Mouse (Mus musculus) embryonic facial prominence, embryonic 11.5 days (tissue): ENCODE results near the gene Ip6k1. TPM values are rescaled to one million over a fixed set of nuclear protein-coding genes. Genes with fewer than 3 reads are reported as not detected.
A peak's percentile ranks its signal among the peaks of the same experiment; 100 is the strongest.
"Not testable (repeated sequence)": the region's sequence is repeated elsewhere in the genome, so short reads cannot be mapped to it uniquely, and the experiment has no call there.

Experiments used
- ATAC-seq: fragments of 200-750 bp; cut with Nextera tagmentation; replicated peaks from 2 replicates; pipeline ENCODE4 v1.8.0; 2017; ENCODE audit warnings: low read depth; ENCODE audit not compliant: insufficient number of reproducible peaks, low FRiP score, low TSS enrichment
- DNase-seq: peaks from one replicate; pipeline ENCODE4 v3.0.0-alpha.2; 2015; ENCODE audit warnings: low spot score
- H3K27ac ChIP-seq: fragments of 300-500 bp; sonication (generic); replicated peaks from 2 replicates; pipeline ENCODE4 v1.5.1; 2014; ENCODE audit warnings: mild to moderate bottlenecking, low read depth, low read length, control low read depth
- H3K27me3 ChIP-seq: fragments of 300-500 bp; sonication (generic); 2 replicates; pipeline ENCODE4 v1.6.1; 2014; ENCODE audit warnings: mild to moderate bottlenecking, low read length, moderate library complexity, mixed read lengths; ENCODE audit not compliant: control insufficient read depth, insufficient read depth
- H3K36me3 ChIP-seq: fragments of 300-500 bp; sonication (generic); replicated peaks from 2 replicates; pipeline ENCODE4 v1.6.1; 2014; ENCODE audit warnings: low read depth, mild to moderate bottlenecking, low read length, moderate library complexity, mixed read lengths; ENCODE audit not compliant: control insufficient read depth, insufficient read depth
- H3K4me1 ChIP-seq: fragments of 300-500 bp; sonication (generic); 2 replicates; pipeline ENCODE4 v1.6.1; 2014; ENCODE audit warnings: low read length, mixed read lengths; ENCODE audit not compliant: control insufficient read depth, insufficient read depth
- H3K4me2 ChIP-seq: fragments of 300-500 bp; sonication (generic); 2 replicates; pipeline ENCODE4 v1.6.1; 2014; ENCODE audit warnings: low read depth, mild to moderate bottlenecking, control low read depth, low read length, moderate library complexity
- H3K4me3 ChIP-seq: fragments of 300-500 bp; sonication (generic); 2 replicates; pipeline ENCODE4 v1.5.1; 2014; ENCODE audit warnings: low read depth, low read length, control low read depth
- H3K9ac ChIP-seq: fragments of 300-500 bp; sonication (generic); replicated peaks from 2 replicates; pipeline ENCODE4 v1.6.1; 2014; ENCODE audit warnings: mild to moderate bottlenecking, control low read depth, low read length
- H3K9me3 ChIP-seq: fragments of 300-500 bp; sonication (generic); replicated peaks from 2 replicates; pipeline ENCODE4 v1.6.1; 2016; ENCODE audit warnings: mild to moderate bottlenecking, low read length, inconsistent platforms, mixed read lengths; ENCODE audit not compliant: control insufficient read depth
- WGBS: fragments of 180-500 bp; shearing (Covaris S2); extraction: QIAGEN DNeasy Blood & Tissue Kit; methylation state at CpG from one replicate; pipeline ENCODE4 v1.1.7; 2014; 5-methylcytosine and 5-hydroxymethylcytosine counted together
- polyA plus RNA-seq: library from polyadenylated mRNA; unstranded; fragments of >200 nt; fragmentation: Nextera tagmentation; extraction: Ambion mirVana; gene quantifications from 2 replicates; pipeline ENCODE4 v1.2.1, GENCODE M21; 2014

The Ip6k1 gene
- polyA plus RNA-seq, 1 experiment from 2014 or later, result 28.0 TPM

DNA sequence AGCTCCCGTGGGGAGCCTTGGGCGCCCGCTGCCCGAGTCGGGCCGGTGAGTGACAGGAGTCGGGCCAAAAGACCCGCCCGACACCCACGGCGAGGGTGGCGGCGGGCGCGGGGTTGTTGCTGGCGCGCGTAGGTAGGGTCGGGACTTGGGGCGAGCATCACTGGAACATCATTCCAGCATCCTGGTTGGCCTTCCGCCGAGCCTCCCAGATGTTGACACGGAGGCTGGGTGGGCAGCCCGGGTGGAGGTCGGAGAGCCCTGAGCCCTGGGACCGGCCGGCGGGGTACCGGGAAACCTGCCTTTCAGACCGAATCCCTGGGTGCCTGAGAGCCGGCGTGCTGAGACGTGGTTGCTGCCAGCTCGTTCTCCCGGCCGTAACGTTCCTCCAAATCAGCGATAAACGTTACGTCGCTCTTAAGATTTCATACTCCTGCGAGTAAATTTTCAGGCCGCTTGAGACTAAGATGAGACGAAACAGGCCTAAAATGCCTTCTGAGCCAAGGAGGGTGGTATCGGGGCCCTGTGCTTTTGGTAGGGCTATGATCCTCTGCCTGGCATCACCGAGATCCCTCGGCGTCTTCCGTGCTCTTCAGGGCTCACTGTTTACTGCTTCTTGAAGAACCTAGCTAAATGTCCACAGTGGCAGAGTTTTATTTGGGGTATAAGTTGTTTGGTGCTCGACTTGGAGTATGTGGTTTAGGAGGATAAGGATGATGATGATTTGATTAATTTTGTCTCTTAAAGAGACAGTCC, 653 bp downstream of the Ip6k1 start:
- no peaks in the 10 kb centered on the region for H3K9me3 ChIP-seq
- ATAC-seq, result no peak; the same call in 1 of the 2 replicates
- WGBS, result under 1% methylated on average over 50 of the region's 50 CpGs
- no peaks in the 10 kb centered on the region for H3K4me1 ChIP-seq
- DNase-seq, result no peak
- peak overlapping the region; percentile 94 for H3K9ac ChIP-seq
- H3K4me3 ChIP-seq, result peak overlapping the region; percentile 88
- H3K36me3 ChIP-seq, result no peaks in the 10 kb centered on the region
- H3K27me3 ChIP-seq, result no peaks in the 10 kb centered on the region
- H3K4me2 ChIP-seq, result peak overlapping the region; percentile 54
- H3K27ac ChIP-seq, result peak overlapping the region; percentile 65

DNA sequence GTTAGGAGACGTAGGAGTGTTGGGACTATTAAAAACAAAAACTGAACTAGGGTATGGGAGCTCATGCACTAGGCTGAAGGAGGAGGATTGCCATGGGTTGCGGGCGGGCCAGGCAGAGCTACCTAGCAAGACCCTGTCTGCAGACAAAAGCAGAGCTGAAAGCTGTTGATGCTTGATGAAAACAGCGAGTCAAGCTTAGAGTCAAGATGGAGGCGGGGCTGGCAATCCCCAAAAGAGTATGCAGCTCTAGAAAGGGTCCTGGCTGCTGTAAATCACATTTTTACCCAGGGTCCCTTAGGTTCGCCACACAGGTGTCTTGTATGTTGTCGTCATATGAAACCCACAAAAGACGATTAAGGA, 1.2 kb downstream of the Ip6k1 start:
- no peak overlapping the region for H3K27ac ChIP-seq
- 18% methylated on average over 8 of the region's 8 CpGs for WGBS
- DNase-seq, result peak; percentile 19
- peak overlapping the region; percentile 88 for H3K4me3 ChIP-seq
- ATAC-seq, result no peak
- H3K27me3 ChIP-seq, result no peaks in the 10 kb centered on the region
- peak overlapping the region; percentile 54 for H3K4me2 ChIP-seq
- H3K9me3 ChIP-seq, result no peaks in the 10 kb centered on the region
- H3K4me1 ChIP-seq, result no peaks in the 10 kb centered on the region
- H3K36me3 ChIP-seq, result no peaks in the 10 kb centered on the region
- peak overlapping the region; percentile 94 for H3K9ac ChIP-seq

DNA sequence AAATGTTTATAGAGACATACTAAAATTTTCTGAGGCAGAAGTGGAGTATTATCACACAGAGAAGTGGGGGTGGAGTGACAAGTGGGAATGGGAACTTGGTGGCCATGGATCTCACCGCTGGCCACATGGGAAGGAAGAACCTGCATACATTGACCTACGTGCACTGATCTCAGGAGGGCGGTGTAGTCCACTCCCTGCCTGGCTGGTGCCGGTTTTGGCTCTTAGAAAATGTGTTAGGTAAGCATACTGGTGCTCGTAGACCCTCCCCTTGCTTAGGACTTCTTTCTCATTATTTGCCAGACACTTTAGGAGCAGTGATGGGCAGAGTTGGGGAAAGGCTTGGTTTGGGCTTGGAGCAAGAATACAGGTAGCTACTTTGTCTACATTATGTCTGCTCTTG, 5.7 kb downstream of the Ip6k1 start:
- DNase-seq (no peak), ATAC-seq (no peak)
- Histone ChIP-seq H3K27ac (no peak overlapping the region), H3K4me1 (no peaks in the 10 kb centered on the region), H3K4me3 (no peak overlapping the region), H3K9ac (no peak overlapping the region), H3K36me3 (no peaks in the 10 kb centered on the region), H3K27me3 (no peaks in the 10 kb centered on the region), H3K9me3 (no peaks in the 10 kb centered on the region), H3K4me2 (no peak overlapping the region)
- WGBS, result 92% methylated on average over 5 of the region's 5 CpGs

DNA sequence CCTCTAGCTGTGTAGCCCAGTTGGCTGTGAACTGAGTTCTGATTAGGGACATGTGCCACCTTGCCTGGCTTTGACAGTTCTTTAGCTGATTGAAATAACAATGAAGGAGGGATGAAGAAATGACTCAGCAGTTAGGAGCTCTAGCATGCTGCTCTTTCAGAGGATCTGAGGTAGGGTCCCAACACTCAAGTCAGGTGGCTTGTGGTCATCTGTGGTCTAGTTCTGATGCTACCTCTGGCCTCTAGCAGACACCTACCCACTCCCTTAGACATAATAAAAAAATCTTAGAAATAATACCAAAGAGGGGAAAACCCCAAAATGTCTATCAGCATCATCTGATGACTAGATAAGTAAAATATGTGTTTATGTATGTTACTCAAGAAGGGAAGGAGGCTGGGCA, 8.1 kb downstream of the Ip6k1 start:
- Histone ChIP-seq H3K4me1 (no peaks in the 10 kb centered on the region), H3K4me2 (no peak overlapping the region), H3K9me3 (no peaks in the 10 kb centered on the region), H3K27me3 (no peaks in the 10 kb centered on the region), H3K9ac (no peak overlapping the region), H3K27ac (no peak overlapping the region), H3K4me3 (no peak overlapping the region), H3K36me3 (no peaks in the 10 kb centered on the region)
- no peak for DNase-seq
- no peak for ATAC-seq

DNA sequence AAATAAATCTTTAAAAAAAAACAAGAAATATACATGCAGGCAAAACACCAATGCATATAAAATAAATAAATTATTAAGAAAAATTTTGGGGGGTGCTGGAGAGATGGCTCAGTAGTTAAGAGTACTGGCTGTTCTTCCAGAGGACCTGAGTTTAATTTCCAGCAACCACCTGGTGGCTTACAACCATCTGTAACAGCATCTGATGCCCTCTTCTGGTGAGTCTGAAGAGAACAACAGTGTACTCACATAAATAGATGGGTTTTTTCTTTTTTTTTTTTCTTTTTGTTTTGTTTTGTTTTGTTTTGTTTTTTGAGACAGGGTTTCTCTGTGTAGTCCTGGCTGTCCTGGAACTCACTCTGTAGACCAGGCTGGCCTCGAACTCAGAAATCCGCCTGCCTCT, 11.3 kb downstream of the Ip6k1 start:
- not testable (repeated sequence) for H3K9me3 ChIP-seq, H3K4me1 ChIP-seq, H3K27ac ChIP-seq, H3K9ac ChIP-seq, H3K4me3 ChIP-seq, ATAC-seq, H3K36me3 ChIP-seq, H3K27me3 ChIP-seq, H3K4me2 ChIP-seq, DNase-seq
- 93% methylated on average over 2 of the region's 2 CpGs for WGBS

DNA sequence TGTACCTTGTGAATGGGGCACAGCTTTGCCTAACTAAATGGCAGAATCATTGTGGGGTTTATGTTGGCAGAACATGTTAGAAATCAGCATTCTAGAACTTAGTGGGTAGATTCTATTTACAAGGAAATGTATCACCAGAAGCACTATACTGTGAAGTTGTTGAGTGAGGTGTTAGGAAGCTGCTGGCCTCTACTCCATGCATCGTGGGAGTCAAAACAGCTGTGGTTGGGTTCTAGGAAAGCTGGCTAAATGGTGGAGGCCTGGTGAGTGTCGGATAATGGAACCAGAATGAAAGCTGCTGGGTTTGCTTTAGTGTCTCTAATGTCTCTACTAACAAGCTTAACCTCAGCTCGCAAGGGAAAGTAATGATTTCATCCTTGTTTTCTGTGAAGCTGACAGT, 14.8 kb downstream of the Ip6k1 start:
- Histone ChIP-seq H3K9me3 (no peaks in the 10 kb centered on the region), H3K27me3 (no peaks in the 10 kb centered on the region), H3K9ac (no peak overlapping the region), H3K4me1 (no peaks in the 10 kb centered on the region), H3K4me2 (no peak overlapping the region), H3K36me3 (no peaks in the 10 kb centered on the region), H3K27ac (no peak overlapping the region), H3K4me3 (no peak overlapping the region)
- ATAC-seq (no peak), DNase-seq (no peak)
- 84% methylated on average over 3 of the region's 3 CpGs for WGBS

DNA sequence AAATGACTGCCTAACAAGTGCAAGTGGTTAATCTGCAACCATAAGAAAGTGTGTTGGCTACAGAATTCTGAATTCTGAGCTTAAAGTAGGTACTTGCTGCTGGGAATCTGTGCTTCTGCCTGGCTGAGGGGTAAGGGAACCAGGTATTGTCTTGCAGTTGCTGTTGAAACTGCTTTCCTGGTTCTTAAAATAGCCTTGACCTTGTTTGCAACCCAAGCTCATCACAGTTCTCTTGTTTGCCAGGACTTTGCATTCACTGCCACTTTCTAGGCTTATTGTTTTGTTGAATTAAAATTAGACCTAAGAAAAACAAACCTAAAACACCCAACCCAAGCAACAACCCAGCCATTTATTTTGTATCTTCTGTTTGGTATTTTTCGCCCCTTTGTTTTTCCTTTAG, 18.4 kb downstream of the Ip6k1 start:
- H3K27me3 ChIP-seq, result no peaks in the 10 kb centered on the region
- no peak overlapping the region for H3K9ac ChIP-seq
- H3K36me3 ChIP-seq, result peaks cover 7% of the 10 kb centered on the region
- 93% methylated on average over 1 of the region's 1 CpGs for WGBS
- no peak overlapping the region for H3K27ac ChIP-seq
- DNase-seq (no peak), ATAC-seq (no peak)
- no peaks in the 10 kb centered on the region for H3K4me1 ChIP-seq
- H3K9me3 ChIP-seq, result no peaks in the 10 kb centered on the region
- no peak overlapping the region for H3K4me3 ChIP-seq
- H3K4me2 ChIP-seq, result no peak overlapping the region

DNA sequence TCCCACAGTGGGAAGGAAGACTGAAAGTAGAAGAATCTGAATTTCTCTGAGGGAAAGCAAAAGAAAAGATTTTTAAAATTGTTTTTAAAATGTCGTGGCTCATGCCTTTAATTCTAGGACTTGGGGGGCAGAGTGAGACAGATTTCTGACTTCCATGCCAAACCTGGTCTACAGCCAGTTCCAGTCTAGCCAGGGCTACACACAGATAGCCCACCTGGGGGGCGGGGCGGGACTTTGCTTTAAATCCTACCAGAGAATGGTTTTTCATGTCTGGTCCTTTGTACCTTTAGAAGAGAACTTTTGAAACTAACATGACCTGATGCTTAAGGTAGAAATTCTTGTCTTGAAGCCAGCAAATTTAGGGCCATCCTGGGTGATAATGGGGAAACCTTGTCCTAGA, 20.9 kb downstream of the Ip6k1 start:
- peaks cover 22% of the 10 kb centered on the region for H3K36me3 ChIP-seq
- no peak overlapping the region for H3K4me2 ChIP-seq
- ATAC-seq, result no peak

More for the DNA sequence above, 20.9 kb downstream of the Ip6k1 start:
- H3K9ac ChIP-seq, result no peak overlapping the region
- H3K4me3 ChIP-seq, result no peak overlapping the region
- H3K9me3 ChIP-seq, result no peaks in the 10 kb centered on the region
- DNase-seq, result no peak
- H3K4me1 ChIP-seq, result no peaks in the 10 kb centered on the region
- H3K27ac ChIP-seq, result no peak overlapping the region
- H3K27me3 ChIP-seq, result no peaks in the 10 kb centered on the region
- 89% methylated on average over 3 of the region's 3 CpGs for WGBS
